Mouse (Mus musculus) intestine, embryonic 14.5 days (tissue): ENCODE measurements at regions not wholly inside any gene's neighbourhood (a gene's known extent, or its start where the extent isn't known, plus 50 kb on each side); places are given as distances from the start of the nearest gene placed in this dataset.
A peak's percentile ranks its signal among the peaks of the same experiment; 100 is the strongest.

Source experiments
- ATAC-seq: fragments of 200-750 bp; cut with Nextera tagmentation; replicated peaks from 2 replicates; pipeline ENCODE4 v1.8.0; 2017; ENCODE audit warnings: low read depth, moderate number of reproducible peaks, moderate TSS enrichment, moderate library complexity; ENCODE audit not compliant: low FRiP score, low TSS enrichment
- DNase-seq: peaks from one replicate; pipeline ENCODE4 v3.0.0-alpha.2; 2018; ENCODE audit warnings: low spot score
- H3K27ac ChIP-seq: fragments of 300-500 bp; sonication (generic); 2 replicates; pipeline ENCODE4 v1.5.1; 2014; ENCODE audit warnings: low read depth, mild to moderate bottlenecking, control low read depth
- H3K27me3 ChIP-seq: fragments of 300-500 bp; sonication (generic); replicated peaks from 2 replicates; pipeline ENCODE4 v1.6.1; 2014; ENCODE audit warnings: low read length, control low read depth; ENCODE audit not compliant: control insufficient read depth, insufficient read depth
- H3K36me3 ChIP-seq: fragments of 300-500 bp; sonication (generic); 2 replicates; pipeline ENCODE4 v1.6.1; 2014; ENCODE audit warnings: low read length, control low read depth; ENCODE audit not compliant: control insufficient read depth, insufficient read depth
- H3K4me1 ChIP-seq: fragments of 300-500 bp; sonication (generic); replicated peaks from 2 replicates; pipeline ENCODE4 v1.6.1; 2014; ENCODE audit warnings: low read length, control low read depth, mixed read lengths; ENCODE audit not compliant: control insufficient read depth, insufficient read depth
- H3K4me2 ChIP-seq: fragments of 300-500 bp; sonication (generic); 2 replicates; pipeline ENCODE4 v1.6.1; 2014; ENCODE audit warnings: low read length
- H3K4me3 ChIP-seq: fragments of 300-500 bp; sonication (generic); 2 replicates; pipeline ENCODE4 v1.5.1; 2014; ENCODE audit warnings: low read depth, low read length, control low read depth, mixed read lengths
- H3K9ac ChIP-seq: fragments of 300-500 bp; sonication (generic); 2 replicates; pipeline ENCODE4 v1.6.1; 2014; ENCODE audit warnings: mild to moderate bottlenecking, low read length
- H3K9me3 ChIP-seq: fragments of 300-500 bp; sonication (generic); 2 replicates; pipeline ENCODE4 v1.6.1; 2016; ENCODE audit warnings: low read length, control low read depth; ENCODE audit not compliant: control insufficient read depth
- WGBS: fragments of 180-500 bp; shearing (Covaris S2); extraction: QIAGEN DNeasy Blood & Tissue Kit; methylation state at CpG from one replicate; pipeline ENCODE4 v1.1.7; 2014; 5-methylcytosine and 5-hydroxymethylcytosine counted together

DNA sequence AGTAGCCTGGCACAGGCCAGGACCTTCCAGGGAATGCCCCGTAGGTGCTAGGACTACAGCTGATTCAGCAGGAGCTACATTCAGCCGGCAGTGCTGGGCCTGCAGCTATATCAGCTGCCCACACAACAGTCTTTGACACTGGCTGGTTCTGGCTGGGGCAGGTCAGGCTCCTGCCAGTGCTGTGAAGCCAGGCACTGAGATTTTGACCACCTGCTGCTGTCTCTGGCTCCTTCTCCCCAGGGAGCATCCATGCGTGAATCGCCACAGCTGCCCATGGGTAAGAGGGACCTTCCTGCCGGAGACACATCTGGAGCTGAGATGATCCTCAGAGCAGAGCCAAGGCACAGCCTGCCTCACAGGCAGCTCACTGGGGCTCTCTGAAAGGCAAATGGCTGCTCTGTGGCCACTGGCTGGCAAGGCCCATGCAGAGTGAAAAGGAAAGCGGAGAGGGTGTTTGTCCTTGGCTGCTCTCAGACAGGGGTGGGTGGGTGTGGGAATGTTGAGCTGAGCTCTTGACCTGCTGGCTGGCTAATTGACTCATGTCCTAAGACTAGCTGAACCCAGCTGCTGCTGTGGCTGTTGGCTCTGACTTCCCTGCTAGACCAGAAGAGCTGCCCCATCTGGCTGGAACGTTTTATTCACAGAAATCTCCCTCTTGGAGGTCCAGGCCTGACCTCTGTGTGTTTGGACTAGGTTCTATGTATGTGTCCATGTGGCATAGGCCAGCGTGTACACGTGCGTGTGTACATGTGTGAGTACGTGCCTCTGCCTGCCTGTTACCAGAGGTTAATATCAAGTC lies 187.4 kb upstream of the Igsf21 start:
- H3K27me3 ChIP-seq, result no peaks in the 10 kb centered on the region
- H3K27ac ChIP-seq, result no peak overlapping the region
- H3K4me1 ChIP-seq, result no peaks in the 10 kb centered on the region
- no peak for ATAC-seq
- WGBS, result 71% methylated on average over 11 of the region's 11 CpGs
- no peak overlapping the region for H3K9ac ChIP-seq
- no peaks in the 10 kb centered on the region for H3K9me3 ChIP-seq
- no peak overlapping the region for H3K4me3 ChIP-seq
- H3K4me2 ChIP-seq, result no peak overlapping the region
- H3K36me3 ChIP-seq, result no peaks in the 10 kb centered on the region
- no peak for DNase-seq

DNA sequence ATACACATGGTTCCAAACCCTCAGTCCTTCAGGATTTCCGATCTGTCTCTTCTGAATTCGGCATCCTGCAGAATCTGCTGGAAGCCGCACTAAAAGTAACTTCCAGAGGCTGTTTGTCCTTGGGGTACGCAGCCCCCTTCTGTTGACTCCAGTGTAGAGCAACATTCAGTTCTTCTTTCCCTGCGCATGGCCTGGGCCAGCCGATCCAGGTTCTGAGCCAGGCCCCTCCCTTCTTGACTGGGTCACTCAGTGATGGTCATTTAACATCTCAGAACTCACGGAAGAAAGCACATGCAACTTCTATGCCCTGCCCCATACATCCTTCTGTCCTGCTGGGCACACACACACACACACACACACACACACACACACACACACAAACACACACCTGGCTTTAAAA lies 185.5 kb upstream of the Igsf21 start:
- no peak overlapping the region for H3K4me3 ChIP-seq
- 70% methylated on average over 7 of the region's 7 CpGs for WGBS
- no peak overlapping the region for H3K4me2 ChIP-seq
- no peaks in the 10 kb centered on the region for H3K4me1 ChIP-seq
- no peak overlapping the region for H3K27ac ChIP-seq
- DNase-seq (no peak), ATAC-seq (no peak)
- no peaks in the 10 kb centered on the region for H3K36me3 ChIP-seq
- no peak overlapping the region for H3K9ac ChIP-seq
- H3K27me3 ChIP-seq, result no peaks in the 10 kb centered on the region
- no peaks in the 10 kb centered on the region for H3K9me3 ChIP-seq

DNA sequence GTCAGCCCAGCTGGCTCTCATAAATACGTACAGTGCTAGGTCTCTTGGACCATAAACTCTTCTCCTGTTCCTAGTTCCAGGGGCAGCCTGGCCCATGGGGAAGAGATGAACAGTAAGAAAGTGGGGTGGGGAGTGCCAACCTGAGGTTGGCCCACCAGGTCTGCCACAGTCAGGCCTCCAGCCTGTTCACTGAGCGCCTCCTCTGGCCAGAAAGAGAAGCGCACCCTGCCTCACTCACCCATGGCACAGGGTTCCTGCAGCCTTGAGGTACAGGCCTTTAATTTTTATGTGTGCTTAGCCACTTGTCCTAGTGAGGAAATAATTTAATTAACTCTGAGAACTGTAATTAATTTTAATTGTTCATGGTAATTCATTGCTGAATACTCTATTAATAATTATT lies 180.5 kb upstream of the Igsf21 start:
- 81% methylated on average over 3 of the region's 3 CpGs for WGBS
- no peak overlapping the region for H3K4me2 ChIP-seq
- H3K27me3 ChIP-seq, result no peaks in the 10 kb centered on the region
- H3K27ac ChIP-seq, result no peak overlapping the region
- H3K4me3 ChIP-seq, result no peak overlapping the region
- H3K9ac ChIP-seq, result no peak overlapping the region
- DNase-seq, result no peak
- ATAC-seq, result no peak
- H3K9me3 ChIP-seq, result no peaks in the 10 kb centered on the region
- no peaks in the 10 kb centered on the region for H3K4me1 ChIP-seq
- no peaks in the 10 kb centered on the region for H3K36me3 ChIP-seq

DNA sequence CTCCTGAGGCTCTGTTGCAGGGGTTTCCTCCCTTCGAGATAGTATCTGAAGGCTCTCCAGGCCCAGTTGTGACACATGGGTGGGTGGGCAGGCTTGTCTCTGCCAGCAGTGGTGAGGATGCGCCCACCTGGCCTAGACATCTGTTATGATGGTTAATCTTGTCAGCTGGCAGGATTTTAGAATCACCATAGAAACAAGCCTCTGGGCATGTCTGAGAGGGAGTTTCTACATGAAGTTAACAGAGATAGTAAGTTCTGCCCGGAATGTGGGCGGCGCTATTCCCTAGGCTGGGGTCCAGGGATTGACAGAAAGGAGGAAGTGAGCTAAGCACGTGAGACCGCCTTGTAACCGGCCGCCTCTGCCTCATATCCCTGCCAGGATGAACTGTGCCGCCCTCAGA lies 177.2 kb upstream of the Igsf21 start:
- no peaks in the 10 kb centered on the region for H3K9me3 ChIP-seq
- H3K4me3 ChIP-seq, result no peak overlapping the region
- no peak overlapping the region for H3K4me2 ChIP-seq
- DNase-seq (no peak), ATAC-seq (no peak)
- no peaks in the 10 kb centered on the region for H3K4me1 ChIP-seq
- no peaks in the 10 kb centered on the region for H3K27me3 ChIP-seq
- 91% methylated on average over 10 of the region's 10 CpGs for WGBS
- H3K9ac ChIP-seq, result no peak overlapping the region
- H3K36me3 ChIP-seq, result no peaks in the 10 kb centered on the region
- no peak overlapping the region for H3K27ac ChIP-seq

DNA sequence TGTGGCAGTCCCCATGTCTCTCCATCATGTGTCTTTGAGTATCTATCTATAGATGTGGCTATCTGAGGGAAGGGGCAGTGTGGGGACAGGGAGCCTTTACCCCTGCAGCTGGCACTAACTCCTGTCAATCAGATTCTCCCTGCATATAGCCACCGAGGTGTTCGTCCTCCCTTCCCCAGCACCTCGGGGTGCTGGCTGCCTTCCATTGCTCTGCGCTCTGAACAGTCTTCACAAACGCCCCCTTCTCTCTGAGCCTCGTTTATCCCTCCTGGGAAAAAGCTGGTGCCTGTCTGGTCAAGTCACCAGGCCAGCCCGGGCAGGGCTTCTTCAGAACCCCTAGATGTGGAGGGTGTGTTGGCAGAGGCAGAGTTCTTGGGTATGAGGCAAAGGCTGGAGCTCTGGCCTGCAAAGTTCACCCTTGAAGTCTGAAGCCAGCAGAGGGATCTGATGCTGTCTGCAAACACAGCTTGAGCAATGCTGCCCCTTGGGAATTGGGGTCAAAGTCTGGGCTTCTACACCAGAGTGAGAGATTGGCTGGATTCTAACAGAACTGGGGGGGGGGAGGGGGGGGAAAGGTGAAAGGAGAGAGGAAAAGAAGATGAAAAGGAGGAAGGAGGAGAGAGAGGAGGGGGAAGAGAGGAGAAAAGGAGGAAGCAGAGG lies 175.5 kb upstream of the Igsf21 start:
- Histone ChIP-seq H3K9ac (no peak overlapping the region), H3K4me2 (no peak overlapping the region), H3K36me3 (no peaks in the 10 kb centered on the region), H3K27me3 (no peaks in the 10 kb centered on the region), H3K9me3 (no peaks in the 10 kb centered on the region), H3K4me3 (no peak overlapping the region), H3K4me1 (no peaks in the 10 kb centered on the region), H3K27ac (no peak overlapping the region)
- no peak for DNase-seq
- WGBS, result 64% methylated on average over 7 of the region's 7 CpGs
- ATAC-seq, result no peak

DNA sequence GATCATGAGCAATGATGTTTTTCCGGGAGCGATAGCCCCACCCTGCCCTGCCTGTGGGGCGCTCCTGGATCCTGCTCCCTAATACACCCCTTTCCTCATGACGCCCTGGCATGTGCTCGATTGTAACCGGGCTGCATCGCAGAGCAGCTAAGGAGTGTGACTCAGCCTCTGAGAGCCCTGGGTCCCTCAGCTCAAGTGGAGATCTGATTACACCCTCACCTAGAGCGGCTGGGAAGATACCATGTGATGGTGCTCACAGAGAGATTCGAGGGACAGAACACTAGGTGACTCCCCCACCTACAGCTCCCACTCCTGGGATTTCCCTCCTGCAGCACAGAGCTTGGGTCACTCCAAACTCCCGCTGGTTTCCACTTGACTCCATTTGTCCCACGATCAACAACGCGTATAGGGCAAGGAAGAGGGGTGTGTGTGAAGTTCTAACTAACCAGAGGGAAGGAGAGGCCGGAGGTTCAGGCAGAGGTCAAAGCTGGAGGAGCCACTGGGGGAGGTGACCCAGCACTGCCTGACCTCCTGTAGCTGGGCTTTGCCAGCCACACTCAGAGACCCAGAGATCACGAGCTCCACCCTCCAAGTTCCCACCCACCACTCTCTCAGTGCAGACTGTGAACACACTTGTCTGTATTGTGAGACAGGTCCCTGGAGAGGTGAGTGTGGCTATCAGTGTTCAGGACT lies 173.3 kb upstream of the Igsf21 start:
- Histone ChIP-seq H3K27ac (no peak overlapping the region), H3K9ac (no peak overlapping the region), H3K4me1 (no peaks in the 10 kb centered on the region), H3K4me2 (no peak overlapping the region), H3K9me3 (no peaks in the 10 kb centered on the region), H3K4me3 (no peak overlapping the region), H3K36me3 (no peaks in the 10 kb centered on the region), H3K27me3 (no peaks in the 10 kb centered on the region)
- WGBS, result 36% methylated on average over 15 of the region's 15 CpGs
- DNase-seq (no peak), ATAC-seq (0 out of 2 replicates have a peak, but pooled peaks have one; percentile 45)

DNA sequence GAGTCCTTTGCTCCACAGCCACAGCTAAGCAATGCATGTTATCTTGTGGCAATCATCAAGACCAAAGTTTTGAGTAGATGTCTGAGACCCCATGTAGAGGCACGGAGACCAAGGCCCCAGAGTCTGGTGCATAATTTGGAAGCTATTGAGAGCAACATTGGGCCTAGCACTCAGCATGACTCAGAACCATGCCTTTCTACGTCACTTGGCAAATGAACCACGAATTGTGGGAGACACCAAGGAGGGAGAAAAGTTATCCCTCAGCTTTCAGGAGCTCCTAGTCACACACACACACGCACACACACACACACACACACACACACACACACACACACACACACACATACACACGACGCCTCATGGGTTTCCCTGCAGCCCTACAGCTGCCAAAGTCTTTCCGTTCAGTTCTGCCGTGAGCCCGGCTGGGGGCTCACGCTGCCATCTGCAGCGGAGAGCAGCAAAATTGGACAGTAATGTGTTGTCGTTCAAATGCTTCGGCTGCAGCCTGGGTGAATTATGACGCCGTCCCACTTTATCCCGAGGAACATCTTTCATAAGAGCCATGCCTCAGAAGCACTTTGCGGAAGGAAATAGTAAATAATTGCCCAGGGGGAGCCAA lies 165.8 kb upstream of the Igsf21 start:
- no peaks in the 10 kb centered on the region for H3K4me1 ChIP-seq
- H3K27ac ChIP-seq, result no peak overlapping the region
- no peaks in the 10 kb centered on the region for H3K36me3 ChIP-seq
- H3K9ac ChIP-seq, result no peak overlapping the region
- no peak for DNase-seq
- H3K4me2 ChIP-seq, result no peak overlapping the region
- H3K4me3 ChIP-seq, result no peak overlapping the region
- no peak for ATAC-seq
- H3K27me3 ChIP-seq, result no peaks in the 10 kb centered on the region
- H3K9me3 ChIP-seq, result no peaks in the 10 kb centered on the region
- WGBS, result 69% methylated on average over 17 of the region's 17 CpGs

DNA sequence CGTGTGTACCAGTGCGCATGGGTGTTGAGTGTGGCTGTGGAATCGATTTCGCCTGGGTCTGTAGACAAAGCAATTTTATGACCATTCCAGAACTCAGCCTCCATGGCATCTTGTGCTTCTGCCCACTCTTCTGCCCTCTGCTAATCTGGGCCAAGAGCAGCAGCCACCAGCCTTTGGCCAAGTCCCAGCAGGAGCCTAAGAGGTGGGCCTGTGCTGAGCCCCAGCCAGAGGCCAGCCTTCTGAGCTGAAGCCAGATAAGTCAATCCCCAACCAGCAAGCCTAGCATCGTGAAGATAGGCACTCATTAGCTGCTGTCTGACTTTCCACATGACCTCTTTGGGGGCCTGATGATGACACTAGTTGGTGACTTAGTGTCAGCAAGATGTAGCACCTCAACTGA lies 161.9 kb upstream of the Igsf21 start:
- Histone ChIP-seq H3K27ac (no peak overlapping the region), H3K27me3 (no peaks in the 10 kb centered on the region), H3K9me3 (no peaks in the 10 kb centered on the region), H3K9ac (no peak overlapping the region), H3K4me2 (no peak overlapping the region), H3K4me1 (no peaks in the 10 kb centered on the region), H3K36me3 (no peaks in the 10 kb centered on the region), H3K4me3 (no peak overlapping the region)
- ATAC-seq, result no peak
- no peak for DNase-seq
- 93% methylated on average over 5 of the region's 5 CpGs for WGBS
